Mouse (Mus musculus) lung, postnatal 25 days (tissue): ENCODE results near the gene Pbld2.
A peak's percentile ranks its signal among the peaks of the same experiment; 100 is the strongest.

Experiments used
- DNase-seq: peaks from one replicate; pipeline ENCODE4 v3.0.0; 2022; ENCODE audit warnings: low spot score

Gene Pbld2

GRCm38 (mm10) chr10:63023749-63024579 lies at the start of gene Pbld2, which contains the start of gene Hnrnph3:
Gene Pbld2, plus strand, starts transcription at chr10:63024315.
Gene Hnrnph3, minus strand, starts transcription at chr10:63024217.
- DNase-seq: peak; percentile 97

- DNase-seq: no peak
Measured at GRCm38 (mm10) chr10:62979667-62980038, 44.5 kb upstream of the Pbld2 start.

- DNase-seq: peak; percentile 75
Measured at GRCm38 (mm10) chr10:62980039-62980954, 43.8 kb upstream of the Pbld2 start, which contains the start of gene Rufy2. Gene Rufy2, plus strand, starts transcription at chr10:62980223.

GRCm38 (mm10) chr10:62984072-62984471 lies 40.0 kb upstream of the Pbld2 start:
- no peak for DNase-seq

GRCm38 (mm10) chr10:62984495-62984894 lies 39.6 kb upstream of the Pbld2 start:
- DNase-seq: no peak

GRCm38 (mm10) chr10:62987341-62987740 lies 36.8 kb upstream of the Pbld2 start:
- DNase-seq: no peak

GRCm38 (mm10) chr10:62990636-62991035 lies 33.5 kb upstream of the Pbld2 start:
- no peak for DNase-seq

GRCm38 (mm10) chr10:62993991-62994390 lies 30.1 kb upstream of the Pbld2 start:
- no peak for DNase-seq

- DNase-seq: no peak
Measured at GRCm38 (mm10) chr10:63000584-63000983, 23.5 kb upstream of the Pbld2 start.

GRCm38 (mm10) chr10:63003252-63003651 lies 20.9 kb upstream of the Pbld2 start:
- DNase-seq: no peak

GRCm38 (mm10) chr10:63004556-63004955 lies 19.6 kb upstream of the Pbld2 start:
- no peak for DNase-seq

- DNase-seq: no peak
Measured at GRCm38 (mm10) chr10:63008193-63008592, 15.9 kb upstream of the Pbld2 start.

- no peak for DNase-seq
Measured at GRCm38 (mm10) chr10:63010268-63010667, 13.8 kb upstream of the Pbld2 start.

- DNase-seq: no peak
Measured at GRCm38 (mm10) chr10:63011556-63011955, 12.6 kb upstream of the Pbld2 start.

GRCm38 (mm10) chr10:63013476-63013875 lies 10.6 kb upstream of the Pbld2 start:
- no peak for DNase-seq

GRCm38 (mm10) chr10:63014168-63014567 lies 9.9 kb upstream of the Pbld2 start:
- DNase-seq: peak; percentile 39

- no peak for DNase-seq
Measured at GRCm38 (mm10) chr10:63019304-63019703, 4.8 kb upstream of the Pbld2 start.

GRCm38 (mm10) chr10:63021702-63022101 lies 2.4 kb upstream of the Pbld2 start:
- no peak for DNase-seq

GRCm38 (mm10) chr10:63022541-63023120 lies 1.5 kb upstream of the Pbld2 start:
- DNase-seq: no peak

- DNase-seq: peak; percentile 46
Measured at GRCm38 (mm10) chr10:63023121-63023748, 880 bp upstream of the Pbld2 start.

- peak; percentile 82 for DNase-seq
Measured at GRCm38 (mm10) chr10:63024580-63024910, 430 bp downstream of the Pbld2 start.

- peak; percentile 28 for DNase-seq
Measured at GRCm38 (mm10) chr10:63025016-63025415, 901 bp downstream of the Pbld2 start.
